Mouse (Mus musculus) heart, embryonic 10.5 days (tissue): ENCODE measurements at regions not wholly inside any gene's neighbourhood (a gene's known extent, or its start where the extent isn't known, plus 50 kb on each side); places are given as distances from the start of the nearest gene placed in this dataset.
"Not testable (repeated sequence)": the region's sequence is repeated elsewhere in the genome, so short reads cannot be mapped to it uniquely, and the experiment has no call there.

Experiments used
- DNase-seq: peaks from one replicate; pipeline ENCODE4 v3.0.0-alpha.2; 2017; ENCODE audit warnings: low spot score
- H3K27ac ChIP-seq: fragments of 300-500 bp; sonication (generic); 2 replicates; pipeline ENCODE4 v1.5.1; 2016; ENCODE audit warnings: mild to moderate bottlenecking
- H3K27me3 ChIP-seq: fragments of 300-500 bp; sonication (generic); 2 replicates; pipeline ENCODE4 v1.6.1; 2016; ENCODE audit warnings: mild to moderate bottlenecking; ENCODE audit not compliant: poor library complexity, insufficient read depth, severe bottlenecking
- H3K36me3 ChIP-seq: fragments of 300-500 bp; sonication (generic); 2 replicates; pipeline ENCODE4 v1.6.1; 2016; ENCODE audit warnings: mild to moderate bottlenecking, moderate library complexity
- H3K4me1 ChIP-seq: fragments of 300-500 bp; sonication (generic); 2 replicates; pipeline ENCODE4 v1.6.1; 2016; ENCODE audit warnings: mild to moderate bottlenecking
- H3K4me3 ChIP-seq: fragments of 300-500 bp; sonication (generic); 2 replicates; pipeline ENCODE4 v1.5.1; 2016; ENCODE audit warnings: mild to moderate bottlenecking, moderate library complexity
- H3K9me3 ChIP-seq: fragments of 300-500 bp; sonication (generic); 2 replicates; pipeline ENCODE4 v1.6.1; 2016; ENCODE audit warnings: mild to moderate bottlenecking, moderate library complexity
- WGBS: fragments of 180-500 bp; shearing (Covaris S2); methylation state at CpG from one replicate; pipeline ENCODE4 v1.1.7; 2016; 5-methylcytosine and 5-hydroxymethylcytosine counted together

GRCm38 (mm10) chr16:50964395-50964794, 373.4 kb upstream of the Ccdc54 start:
- H3K27me3 ChIP-seq: no peaks in the 10 kb centered on the region
- H3K4me3 ChIP-seq: no peak overlapping the region
- WGBS: 94% methylated on average over 2 of the region's 2 CpGs
- no peaks in the 10 kb centered on the region for H3K36me3 ChIP-seq
- no peaks in the 10 kb centered on the region for H3K4me1 ChIP-seq
- no peak overlapping the region for H3K27ac ChIP-seq
- H3K9me3 ChIP-seq: no peaks in the 10 kb centered on the region
- no peak for DNase-seq

GRCm38 (mm10) chr16:50944091-50944490, 353.1 kb upstream of the Ccdc54 start:
- no peak for DNase-seq
- H3K4me3 ChIP-seq: no peak overlapping the region
- 76% methylated on average over 4 of the region's 4 CpGs for WGBS

GRCm38 (mm10) chr16:50943581-50943980, 352.6 kb upstream of the Ccdc54 start:
- not testable (repeated sequence) for DNase-seq, H3K9me3 ChIP-seq, H3K27ac ChIP-seq, H3K4me1 ChIP-seq, H3K36me3 ChIP-seq, H3K4me3 ChIP-seq, H3K27me3 ChIP-seq
- WGBS: 91% methylated on average over 6 of the region's 6 CpGs

More at GRCm38 (mm10) chr16:50944091-50944490, 353.1 kb upstream of the Ccdc54 start:
- Histone ChIP-seq H3K27me3 (no peaks in the 10 kb centered on the region), H3K27ac (no peak overlapping the region), H3K4me1 (no peaks in the 10 kb centered on the region), H3K36me3 (no peaks in the 10 kb centered on the region), H3K9me3 (no peaks in the 10 kb centered on the region)

- H3K27ac ChIP-seq: no peak overlapping the region
- no peak for DNase-seq
- no peaks in the 10 kb centered on the region for H3K36me3 ChIP-seq
- no peaks in the 10 kb centered on the region for H3K4me1 ChIP-seq
- H3K9me3 ChIP-seq: no peaks in the 10 kb centered on the region
- no peaks in the 10 kb centered on the region for H3K27me3 ChIP-seq
- no peak overlapping the region for H3K4me3 ChIP-seq
Measured at GRCm38 (mm10) chr16:50942291-50942690, 351.3 kb upstream of the Ccdc54 start.

- no peak overlapping the region for H3K27ac ChIP-seq
- WGBS: 28% methylated on average over 6 of the region's 6 CpGs
- H3K4me3 ChIP-seq: no peak overlapping the region
- no peak for DNase-seq
- no peaks in the 10 kb centered on the region for H3K4me1 ChIP-seq
- no peaks in the 10 kb centered on the region for H3K36me3 ChIP-seq
- no peaks in the 10 kb centered on the region for H3K27me3 ChIP-seq
- no peaks in the 10 kb centered on the region for H3K9me3 ChIP-seq
Measured at GRCm38 (mm10) chr16:50939316-50939715, 348.4 kb upstream of the Ccdc54 start.

GRCm38 (mm10) chr16:50907732-50908131, 316.8 kb upstream of the Ccdc54 start:
- WGBS: 47% methylated on average over 2 of the region's 2 CpGs
- H3K27me3 ChIP-seq: no peaks in the 10 kb centered on the region

GRCm38 (mm10) chr16:50899151-50899550, 308.2 kb upstream of the Ccdc54 start:
- no peak overlapping the region for H3K4me3 ChIP-seq
- no peaks in the 10 kb centered on the region for H3K27me3 ChIP-seq
- H3K27ac ChIP-seq: no peak overlapping the region
- DNase-seq: no peak
- H3K36me3 ChIP-seq: no peaks in the 10 kb centered on the region
- 82% methylated on average over 2 of the region's 2 CpGs for WGBS
- H3K9me3 ChIP-seq: no peaks in the 10 kb centered on the region
- no peaks in the 10 kb centered on the region for H3K4me1 ChIP-seq

More at GRCm38 (mm10) chr16:50907732-50908131, 316.8 kb upstream of the Ccdc54 start:
- Histone ChIP-seq H3K27ac (no peak overlapping the region), H3K4me3 (no peak overlapping the region), H3K4me1 (no peaks in the 10 kb centered on the region), H3K9me3 (no peaks in the 10 kb centered on the region), H3K36me3 (no peaks in the 10 kb centered on the region)
- no peak for DNase-seq

- no peak for DNase-seq
- Histone ChIP-seq H3K27ac (peak overlapping the region; percentile 52; the same call in 1 of the 2 replicates), H3K4me1 (peaks cover 8% of the 10 kb centered on the region; the same call in 1 of the 2 replicates)
Measured at GRCm38 (mm10) chr16:50877926-50878325, 287.0 kb upstream of the Ccdc54 start.

GRCm38 (mm10) chr16:50871318-50871717, 280.4 kb upstream of the Ccdc54 start:
- no peak overlapping the region for H3K4me3 ChIP-seq
- no peaks in the 10 kb centered on the region for H3K4me1 ChIP-seq
- H3K9me3 ChIP-seq: no peaks in the 10 kb centered on the region
- H3K27me3 ChIP-seq: no peaks in the 10 kb centered on the region
- no peaks in the 10 kb centered on the region for H3K36me3 ChIP-seq
- no peak for DNase-seq
- no peak overlapping the region for H3K27ac ChIP-seq
- WGBS: 82% methylated on average over 4 of the region's 4 CpGs

More at GRCm38 (mm10) chr16:50877926-50878325, 287.0 kb upstream of the Ccdc54 start:
- WGBS: 26% methylated on average over 3 of the region's 3 CpGs
- H3K36me3 ChIP-seq: no peaks in the 10 kb centered on the region
- H3K9me3 ChIP-seq: no peaks in the 10 kb centered on the region
- no peak overlapping the region for H3K4me3 ChIP-seq
- H3K27me3 ChIP-seq: no peaks in the 10 kb centered on the region

- H3K36me3 ChIP-seq: no peaks in the 10 kb centered on the region
- no peak for DNase-seq
- no peaks in the 10 kb centered on the region for H3K9me3 ChIP-seq
- no peak overlapping the region for H3K27ac ChIP-seq
- 81% methylated on average over 5 of the region's 5 CpGs for WGBS
- H3K4me3 ChIP-seq: no peak overlapping the region
- H3K4me1 ChIP-seq: no peaks in the 10 kb centered on the region
- H3K27me3 ChIP-seq: no peaks in the 10 kb centered on the region
Measured at GRCm38 (mm10) chr16:50863565-50863964, 272.6 kb upstream of the Ccdc54 start.

- DNase-seq: no peak
- no peaks in the 10 kb centered on the region for H3K27me3 ChIP-seq
- H3K36me3 ChIP-seq: no peaks in the 10 kb centered on the region
- no peaks in the 10 kb centered on the region for H3K4me1 ChIP-seq
- H3K27ac ChIP-seq: no peak overlapping the region
- no peak overlapping the region for H3K4me3 ChIP-seq
- 85% methylated on average over 1 of the region's 1 CpGs for WGBS
- no peaks in the 10 kb centered on the region for H3K9me3 ChIP-seq
Measured at GRCm38 (mm10) chr16:50859513-50859912, 268.6 kb upstream of the Ccdc54 start.

GRCm38 (mm10) chr16:50852081-50852480, 261.1 kb upstream of the Ccdc54 start:
- Histone ChIP-seq H3K27me3 (no peaks in the 10 kb centered on the region), H3K36me3 (no peaks in the 10 kb centered on the region), H3K9me3 (no peaks in the 10 kb centered on the region), H3K27ac (no peak overlapping the region), H3K4me3 (no peak overlapping the region), H3K4me1 (no peaks in the 10 kb centered on the region)
- DNase-seq: no peak
- 71% methylated on average over 5 of the region's 5 CpGs for WGBS

- H3K27ac ChIP-seq: no peak overlapping the region
- DNase-seq: no peak
- H3K27me3 ChIP-seq: no peaks in the 10 kb centered on the region
- 55% methylated on average over 2 of the region's 2 CpGs for WGBS
- no peak overlapping the region for H3K4me3 ChIP-seq
- no peaks in the 10 kb centered on the region for H3K36me3 ChIP-seq
- H3K9me3 ChIP-seq: no peaks in the 10 kb centered on the region
- no peaks in the 10 kb centered on the region for H3K4me1 ChIP-seq
Measured at GRCm38 (mm10) chr16:50847693-50848092, 256.7 kb upstream of the Ccdc54 start.

- Histone ChIP-seq H3K4me1 (no peaks in the 10 kb centered on the region), H3K4me3 (no peak overlapping the region), H3K27me3 (no peaks in the 10 kb centered on the region), H3K36me3 (no peaks in the 10 kb centered on the region), H3K9me3 (no peaks in the 10 kb centered on the region), H3K27ac (no peak overlapping the region)
- WGBS: 72% methylated on average over 4 of the region's 4 CpGs
- no peak for DNase-seq
Measured at GRCm38 (mm10) chr16:50846505-50846904, 255.6 kb upstream of the Ccdc54 start.
